Mouse (Mus musculus) myocyte (in vitro differentiated cells): ENCODE measurements at regions not wholly inside any gene's neighbourhood (a gene's known extent, or its start where the extent isn't known, plus 50 kb on each side); places are given as distances from the start of the nearest gene placed in this dataset.

Source experiments
- MAX ChIP-seq: IDR thresholded peaks from one replicate; pipeline ENCODE4 v1.6.1; 2011; ENCODE audit warnings: low read depth, mild to moderate bottlenecking, control low read depth
- MYOG ChIP-seq, 3 experiments: IDR thresholded peaks; one replicate each; pipeline ENCODE4 v1.6.1; 2011; ENCODE audit warnings: control low read depth in 2 of 3, low read depth in 2 of 3, mild to moderate bottlenecking in 2 of 3; ENCODE audit not compliant: insufficient read length in 2 of 3, control insufficient read depth in 1 of 3, insufficient read depth in 1 of 3
- POLR2A ChIP-seq: IDR thresholded peaks from one replicate; pipeline ENCODE4 v1.6.1; 2011; ENCODE audit warnings: low read depth, mild to moderate bottlenecking, control low read depth, moderate library complexity; ENCODE audit not compliant: insufficient read length
- TCF12 ChIP-seq: IDR thresholded peaks from one replicate; pipeline ENCODE4 v1.6.1; 2011; ENCODE audit warnings: mild to moderate bottlenecking, control low read depth; ENCODE audit not compliant: poor library complexity, insufficient read depth, severe bottlenecking
- USF1 ChIP-seq: IDR thresholded peaks from one replicate; pipeline ENCODE4 v1.6.1; 2011; ENCODE audit warnings: low read depth, mild to moderate bottlenecking, control low read depth, moderate library complexity

DNA sequence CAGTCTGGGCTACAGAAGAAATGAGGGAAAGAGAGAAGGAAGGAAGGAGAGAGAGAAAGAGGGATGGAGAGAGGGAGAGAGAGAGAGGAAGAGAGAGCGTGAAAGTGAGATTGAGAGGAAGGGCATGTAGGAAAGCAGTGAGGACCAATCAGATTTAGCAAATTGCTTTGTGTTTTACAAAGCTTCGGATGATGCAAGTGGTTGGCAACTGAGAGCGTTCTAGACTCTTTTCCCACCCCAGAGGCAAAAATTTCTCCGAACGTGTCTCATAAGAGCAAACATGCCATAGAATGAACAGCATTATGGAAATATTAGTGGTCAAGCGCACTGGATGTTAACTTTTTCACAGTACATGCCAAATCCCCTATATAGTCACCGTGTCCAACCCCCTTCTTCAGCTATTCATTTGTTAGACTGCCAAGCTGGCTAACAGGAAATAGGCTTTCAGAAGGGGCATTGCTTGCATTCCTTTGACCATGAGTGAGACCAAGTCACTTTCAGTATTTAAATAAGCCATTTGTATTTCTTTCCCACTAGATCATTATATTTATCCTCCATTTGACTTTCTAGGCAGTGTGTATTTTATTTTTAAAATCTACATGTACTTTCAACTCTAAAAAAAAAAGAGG lies 139.7 kb upstream of the Foxa2 start:
- TF ChIP-seq POLR2A, result no peak
- TF ChIP-seq TCF12, result no peak
- no peak for TF ChIP-seq MAX
- no peak for TF ChIP-seq MYOG (IDR thresholded peaks at IDR 0.05; ENCODE audit: control insufficient read depth in 1 of 3, insufficient read depth in 1 of 3, insufficient read length in 2 of 3, low read depth in 2 of 3)
- TF ChIP-seq USF1, result no peak
